Mouse (Mus musculus): Measurements from ENCODE around the gene Ap3m1.

Gene Ap3m1

GRCm38 (mm10) chr14:21013800-21014334 lies 38.4 kb downstream of the Ap3m1 start:
- no peak for DNase-seq (ENCODE audit: low read depth)

GRCm38 (mm10) chr14:20999617-21000016 lies 52.7 kb downstream of the Ap3m1 start:
- DNase-seq (ENCODE audit: low read depth): no peak

GRCm38 (mm10) chr14:20997548-20997947 lies 54.8 kb downstream of the Ap3m1 start:
- DNase-seq (ENCODE audit: low read depth): no peak

- no peak for DNase-seq (ENCODE audit: low read depth)
These were observed 55.9 kb downstream of the Ap3m1 start for GRCm38 (mm10) chr14:20996361-20996760.

GRCm38 (mm10) chr14:20995497-20995896 lies 56.8 kb downstream of the Ap3m1 start:
- no peak for DNase-seq (ENCODE audit: low read depth)

- DNase-seq (ENCODE audit: low read depth): no peak
These were observed 57.8 kb downstream of the Ap3m1 start for GRCm38 (mm10) chr14:20994475-20994874.

GRCm38 (mm10) chr14:20993067-20993691 lies 59.1 kb downstream of the Ap3m1 start:
- peak; percentile 63 for DNase-seq (ENCODE audit: low read depth)

GRCm38 (mm10) chr14:20991492-20991891 lies 60.8 kb downstream of the Ap3m1 start:
- DNase-seq (ENCODE audit: low read depth): no peak

- no peak for DNase-seq (ENCODE audit: low read depth)
These were observed 66.8 kb downstream of the Ap3m1 start for GRCm38 (mm10) chr14:20985482-20985881.

GRCm38 (mm10) chr14:20983832-20984231 lies 68.5 kb downstream of the Ap3m1 start:
- no peak for DNase-seq (ENCODE audit: low read depth)
